Mouse (Mus musculus) kidney, adult 11 months (tissue): ENCODE results near the gene Chek2.
A peak's percentile ranks its signal among the peaks of the same experiment; 100 is the strongest.

ENCODE experiments used
- DNase-seq: peaks from one replicate; pipeline ENCODE4 v3.0.0; 2022

Gene Chek2

GRCm38 (mm10) chr5:110906708-110907107 is 66.9 kb downstream of the Chek2 start:
- no peak for DNase-seq

- DNase-seq, result no peak
These were observed 69.1 kb downstream of the Chek2 start for GRCm38 (mm10) chr5:110908879-110909278.

GRCm38 (mm10) chr5:110909955-110910589 is 70.3 kb downstream of the Chek2 start:
- DNase-seq, result no peak

- DNase-seq, result no peak
These were observed 75.1 kb downstream of the Chek2 start for GRCm38 (mm10) chr5:110914859-110915258.

- no peak for DNase-seq
These were observed 76.5 kb downstream of the Chek2 start for GRCm38 (mm10) chr5:110916241-110916640.

- DNase-seq, result no peak
These were observed 79.8 kb downstream of the Chek2 start for GRCm38 (mm10) chr5:110919541-110919940.

- peak; percentile 9 for DNase-seq
These were observed 83.6 kb downstream of the Chek2 start for GRCm38 (mm10) chr5:110923336-110923735.
